In the genomic region with DNA sequence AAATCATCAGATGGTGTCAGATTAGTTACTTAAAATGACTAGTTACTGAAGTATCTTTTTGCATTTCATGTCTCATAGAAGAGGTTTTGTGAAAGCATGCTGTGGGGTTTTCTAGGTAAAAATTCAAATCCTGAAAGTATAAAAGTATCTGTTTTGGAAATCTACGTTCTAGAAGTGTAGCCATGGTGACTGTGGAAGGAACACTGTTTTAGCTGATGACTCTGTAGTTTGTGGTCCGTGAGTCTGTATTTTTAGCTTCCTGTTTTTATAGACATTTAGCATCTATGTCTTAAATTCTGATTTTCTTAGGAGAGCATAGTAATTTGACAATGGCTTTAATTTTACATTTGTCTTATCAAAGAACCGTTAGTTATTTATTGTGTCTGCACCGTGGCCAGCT, we compare ENCODE assay signal across 7 mouse cellular contexts.
"Had no signal": no experiment of that assay in that cellular context is flagged by ENCODE, and none has a peak within 500 bp of the region (broad histone marks: within the 10 kb centered on the region; RNA-seq: fewer than 3 reads in every experiment).

No protein-coding gene starts in this region.

- ATAC-seq: midbrain, embryonic 15.5 days had no signal

- DNase-seq: kidney, postnatal 14 days; left cerebral cortex, postnatal 4 days; lung, adult 18-20 months; lung, postnatal 36 days; thymus, adult 2 months; thymus, postnatal 25 days had no signal
